Mouse (Mus musculus) forebrain, embryonic 16.5 days (tissue): ENCODE measurements around the gene Mllt11. TPM values are rescaled to one million over a fixed set of nuclear protein-coding genes. Genes with fewer than 3 reads are reported as not detected.

Experiments used
- ATAC-seq: fragments of 200-750 bp; cut with Nextera tagmentation; 2 replicates; pipeline ENCODE4 v1.8.0; 2017; ENCODE audit warnings: mild to moderate bottlenecking, moderate library complexity
- H3K27ac ChIP-seq: fragments of 300-500 bp; sonication (generic); 2 replicates; pipeline ENCODE4 v1.5.1; 2014; ENCODE audit warnings: low read length, control low read depth
- H3K27me3 ChIP-seq: fragments of 300-500 bp; sonication (generic); replicated peaks from 2 replicates; pipeline ENCODE4 v1.6.1; 2014; ENCODE audit warnings: low read length; ENCODE audit not compliant: control insufficient read depth, insufficient read depth
- H3K36me3 ChIP-seq: fragments of 300-500 bp; sonication (generic); 2 replicates; pipeline ENCODE4 v1.6.1; 2014; ENCODE audit not compliant: control insufficient read depth, insufficient read depth
- H3K4me1 ChIP-seq: fragments of 300-500 bp; sonication (generic); replicated peaks from 2 replicates; pipeline ENCODE4 v1.6.1; 2014; ENCODE audit warnings: low read length; ENCODE audit not compliant: control insufficient read depth, insufficient read depth
- H3K4me2 ChIP-seq: fragments of 300-500 bp; sonication (generic); 2 replicates; pipeline ENCODE4 v1.6.1; 2014; ENCODE audit warnings: mild to moderate bottlenecking, low read length, control low read depth
- H3K4me3 ChIP-seq: fragments of 300-500 bp; sonication (generic); replicated peaks from 2 replicates; pipeline ENCODE4 v1.5.1; 2014; ENCODE audit warnings: mild to moderate bottlenecking, low read length, control low read depth
- H3K9ac ChIP-seq: fragments of 300-500 bp; sonication (generic); replicated peaks from 2 replicates; pipeline ENCODE4 v1.6.1; 2014; ENCODE audit warnings: low read depth, low read length, control low read depth
- H3K9me3 ChIP-seq: fragments of 300-500 bp; sonication (generic); 2 replicates; pipeline ENCODE4 v1.6.1; 2016; ENCODE audit warnings: low read length; ENCODE audit not compliant: control insufficient read depth
- WGBS: fragments of 180-500 bp; shearing (Covaris S2); extraction: QIAGEN DNeasy Blood & Tissue Kit; methylation state at CpG from one replicate; pipeline ENCODE4 v1.1.7; 2014; 5-methylcytosine and 5-hydroxymethylcytosine counted together
- polyA plus RNA-seq: library from polyadenylated mRNA; unstranded; fragments of >200 nt; fragmentation: Nextera tagmentation; extraction: Ambion mirVana; gene quantifications from 2 replicates; pipeline ENCODE4 v1.2.1, GENCODE M21; 2015

Gene Mllt11
- polyA plus RNA-seq, 1 experiment from 2014 or later: 264 TPM

- 80% methylated on average over 6 of the region's 6 CpGs for WGBS
- Histone ChIP-seq H3K4me1 (peaks cover 13% of the 10 kb centered on the region), H3K27me3 (peaks cover 18% of the 10 kb centered on the region), H3K4me3 (no peak overlapping the region), H3K36me3 (peaks cover 37% of the 10 kb centered on the region), H3K9ac (no peak overlapping the region), H3K9me3 (no peaks in the 10 kb centered on the region), H3K27ac (no peak overlapping the region), H3K4me2 (no peak overlapping the region)
- no peak for ATAC-seq
These were observed 60.9 kb downstream of the Mllt11 start for GRCm38 (mm10) chr3:95171105-95171504.

GRCm38 (mm10) chr3:95169996-95170395, 62.0 kb downstream of the Mllt11 start:
- Histone ChIP-seq H3K27ac (no peak overlapping the region), H3K4me1 (peaks cover 13% of the 10 kb centered on the region), H3K36me3 (peaks cover 41% of the 10 kb centered on the region), H3K9ac (no peak overlapping the region), H3K9me3 (no peaks in the 10 kb centered on the region), H3K4me3 (no peak overlapping the region), H3K4me2 (no peak overlapping the region), H3K27me3 (peaks cover 18% of the 10 kb centered on the region)
- ATAC-seq: no peak
- 87% methylated on average over 10 of the region's 10 CpGs for WGBS

Other genes with a start within 250 kb of the Mllt11 start
- 20.0 and 20.7 TPM in 2 replicates for gene Zfp687, start 216.7 kb downstream of the Mllt11 start, polyA plus RNA-seq
- gene Psmd4, start 189.6 kb downstream of the Mllt11 start, polyA plus RNA-seq: 286 and 291 TPM in 2 replicates
- gene Pip5k1a, start 125.2 kb downstream of the Mllt11 start, polyA plus RNA-seq: 20.3 and 21.7 TPM in 2 replicates
- 230 and 233 TPM in 2 replicates for gene Vps72, start 121.1 kb downstream of the Mllt11 start, polyA plus RNA-seq
- gene Tmod4, start 107.7 kb downstream of the Mllt11 start, polyA plus RNA-seq: 0.65 and 0.91 TPM in 2 replicates
- 90.1 and 93.1 TPM in 2 replicates for gene Scnm1, start 98.2 kb downstream of the Mllt11 start, polyA plus RNA-seq
- 41.9 and 46.6 TPM in 2 replicates for gene Lysmd1, start 98.1 kb downstream of the Mllt11 start, polyA plus RNA-seq
- gene Tnfaip8l2, start 89.8 kb downstream of the Mllt11 start, polyA plus RNA-seq: 2.1 and 2.5 TPM in 2 replicates
- 21.4 and 22.6 TPM in 2 replicates for gene Sema6c, start 71.7 kb downstream of the Mllt11 start, polyA plus RNA-seq
- 4.2 and 5.6 TPM in 2 replicates for gene Gabpb2, start 14.3 kb downstream of the Mllt11 start, polyA plus RNA-seq
- gene Cdc42se1, start 3.4 kb downstream of the Mllt11 start, polyA plus RNA-seq: 72.9 and 79.3 TPM in 2 replicates
- gene Gm128, start 9.4 kb upstream of the Mllt11 start, polyA plus RNA-seq: 0.27 TPM in 1 of 2 replicates, not detected in the other
- gene Bnipl, start 19.0 kb upstream of the Mllt11 start, polyA plus RNA-seq: 0.23 TPM in 1 of 2 replicates, not detected in the other
- gene Mindy1, start 49.2 kb upstream of the Mllt11 start, polyA plus RNA-seq: 43.6 and 44.3 TPM in 2 replicates
- 45.8 and 55.6 TPM in 2 replicates for gene Prune1, start 49.9 kb upstream of the Mllt11 start, polyA plus RNA-seq
- 0.51 and 0.86 TPM in 2 replicates for gene Anxa9, start 75.0 kb upstream of the Mllt11 start, polyA plus RNA-seq
- gene Cers2, start 82.6 kb upstream of the Mllt11 start, polyA plus RNA-seq: 104 and 108 TPM in 2 replicates
- 52.6 and 53.9 TPM in 2 replicates for gene Setdb1, start 125.0 kb upstream of the Mllt11 start, polyA plus RNA-seq
- gene 4930558C23Rik, start 170.7 kb upstream of the Mllt11 start, polyA plus RNA-seq: not detected in 2 replicates
- gene Arnt, start 202.2 kb upstream of the Mllt11 start, polyA plus RNA-seq: 25.3 and 25.5 TPM in 2 replicates